Comparison of ENCODE assay signal across 9 mouse cellular contexts in genomic region chr1:155741378-155741945, GRCm38 (mm10). TPM values are rescaled to one million over a fixed set of nuclear protein-coding genes. Genes with fewer than 3 reads are reported as not detected.
DNase-seq lines count a peak whose midpoint lies in the region; ATAC-seq and TF ChIP-seq lines count a peak whose summit lies in the region.
"Had no signal": no experiment of that assay in that cellular context is flagged by ENCODE, and none has a peak within 500 bp of the region (broad histone marks: within the 10 kb centered on the region; RNA-seq: fewer than 3 reads in every experiment).

No protein-coding gene starts in this region.

- H3K4me1 ChIP-seq in spleen, adult 2 months (ENCODE audit: control insufficient read depth, insufficient read depth, insufficient read length), result peaks cover 17% of the 10 kb centered on the region
- H3K4me1 ChIP-seq in forebrain, postnatal 0 days (ENCODE audit: insufficient read depth), result 0 out of 2 replicates have a peak, but pooled peaks cover 4% of the 10 kb centered on the region
- peaks cover 26% of the 10 kb centered on the region for H3K4me1 ChIP-seq in liver, embryonic 13.5 days (replicated peaks)

- peaks cover 38% of the 10 kb centered on the region for H3K27me3 ChIP-seq in spleen, adult 2 months (ENCODE audit: control insufficient read depth, insufficient read depth, low read length)
- peaks cover 52% of the 10 kb centered on the region for H3K27me3 ChIP-seq in forebrain, postnatal 0 days (ENCODE audit: insufficient read depth, low read length)
- H3K27me3 ChIP-seq in liver, embryonic 13.5 days, result peaks cover 94% of the 10 kb centered on the region

- 3% methylated on average over 34 of the region's 34 CpGs for WGBS in spleen, adult 2 months
- 1% methylated on average over 34 of the region's 34 CpGs for WGBS in forebrain, postnatal 0 days
- WGBS in liver, embryonic 13.5 days (ENCODE audit: insufficient replicate concordance), result 1% methylated on average over 34 of the region's 34 CpGs

- peak; percentile 12; the same call in 1 of the 2 replicates for ATAC-seq in forebrain, postnatal 0 days
- no peak for ATAC-seq in liver, embryonic 13.5 days (ENCODE audit: low read depth)

- TF ChIP-seq POLR2A in spleen, adult 2 months (IDR thresholded peaks at IDR 0.05; ENCODE audit: low read depth, low read length), result no peak

- H3K4me3 ChIP-seq in spleen, adult 2 months (ENCODE audit: extremely low read depth, insufficient read depth, insufficient read length), result peak overlapping the region; percentile 39; the same call in 1 of the 2 replicates
- peak overlapping the region; percentile 44 for H3K4me3 ChIP-seq in forebrain, postnatal 0 days (ENCODE audit: low read depth, low read length)
- H3K4me3 ChIP-seq in liver, embryonic 13.5 days (replicated peaks), result peak overlapping the region; percentile 55

- no peaks in the 10 kb centered on the region for H3K9me3 ChIP-seq in forebrain, postnatal 0 days (ENCODE audit: low read length)
- no peaks in the 10 kb centered on the region for H3K9me3 ChIP-seq in liver, embryonic 13.5 days (replicated peaks)

- TF ChIP-seq CTCF in spleen, adult 2 months (IDR thresholded peaks at IDR 0.05; ENCODE audit: extremely low read depth, insufficient read depth, insufficient read length, insufficient replicate concordance), result no peak
- TF ChIP-seq CTCF in forebrain, postnatal 0 days (IDR thresholded peaks at IDR 0.05; ENCODE audit: low read depth), result no peak

- peak overlapping the region; percentile 93 for H3K4me2 ChIP-seq in forebrain, postnatal 0 days (ENCODE audit: low read depth)
- peak overlapping the region; percentile 75 for H3K4me2 ChIP-seq in liver, embryonic 13.5 days

- H3K36me3 ChIP-seq in spleen, adult 2 months (ENCODE audit: control insufficient read depth, insufficient read depth, low read length), result no peaks in the 10 kb centered on the region
- H3K36me3 ChIP-seq in forebrain, postnatal 0 days (ENCODE audit: insufficient read depth), result no peaks in the 10 kb centered on the region
- no peaks in the 10 kb centered on the region for H3K36me3 ChIP-seq in liver, embryonic 13.5 days

- peak overlapping the region; percentile 22; the same call in 1 of the 2 replicates for H3K9ac ChIP-seq in forebrain, postnatal 0 days
- no peak overlapping the region for H3K9ac ChIP-seq in liver, embryonic 13.5 days

- H3K27ac ChIP-seq in spleen, adult 2 months (ENCODE audit: insufficient read depth, low read length), result no peak overlapping the region
- H3K27ac ChIP-seq in forebrain, postnatal 0 days (ENCODE audit: low read depth, low read length), result no peak overlapping the region
- no peak overlapping the region for H3K27ac ChIP-seq in liver, embryonic 13.5 days

- no peak for DNase-seq in spleen, adult 2 months (ENCODE audit: low read depth in 1 of 2, low spot score in 2 of 2)
- no peak for DNase-seq in spleen, postnatal 10 days (ENCODE audit: low spot score in 2 of 2)
- DNase-seq in forebrain, postnatal 0 days, result peak; percentile 51
- DNase-seq in liver, embryonic 13.5 days, result no peak
- DNase-seq in natural killer cell, adult 2 months (ENCODE audit: low spot score in 2 of 2), result no peak
- no peak for DNase-seq in adrenal gland, postnatal 4 days (ENCODE audit: low spot score in 2 of 2)
- no peak for DNase-seq in thymus, postnatal 14 days
- DNase-seq: right cerebral cortex, postnatal 14 days had no signal

RNA-seq across cellular contexts. Expression of gene Lhx4, which starts 10.0 kb away (rescaled TPM):
- not detected in 2 replicates for polyA plus RNA-seq in spleen, adult 2 months (2012; rRNA removed)
- 0.15 TPM in 1 of 2 replicates, not detected in the other for total RNA-seq in forebrain, postnatal 0 days (2014; rRNA removed)
- polyA plus RNA-seq in forebrain, postnatal 0 days (2015; fragmentation: Nextera tagmentation; extraction: Ambion mirVana), result 0.10 and 0.11 TPM in 2 replicates
- 0.02 TPM in 1 of 2 replicates, not detected in the other for polyA plus RNA-seq in liver, embryonic 13.5 days (2015; fragmentation: Nextera tagmentation; extraction: Ambion mirVana)
- total RNA-seq in adrenal gland, postnatal 4 days (2021), result under 1 TPM; 0.06 TPM
- total RNA-seq: hematopoietic stem cell, adult 5-6 weeks had no signal
